Mouse (Mus musculus): ENCODE data around the gene Ganc.
A peak's percentile ranks its signal among the peaks of the same experiment; 100 is the strongest.

Ganc gene

DNA sequence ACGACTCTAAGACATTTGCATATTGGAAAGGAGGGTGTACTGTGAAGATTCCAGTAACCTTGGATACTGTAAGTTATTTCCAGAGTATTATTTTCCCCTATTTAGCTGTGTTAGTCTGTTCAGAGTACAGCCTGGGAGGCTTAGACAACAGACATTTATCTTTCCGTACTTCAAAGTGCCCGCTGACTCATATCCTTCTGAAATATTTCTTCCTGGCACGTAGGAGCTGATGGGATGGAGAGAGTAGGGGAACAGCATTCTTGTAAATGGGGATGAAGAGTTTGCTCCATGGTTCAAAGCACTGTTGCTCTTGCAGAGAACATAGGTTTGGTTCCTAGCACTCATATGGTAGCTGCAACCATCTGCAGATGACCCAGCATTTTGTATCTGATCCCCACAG lies 48.9 kb downstream of the Ganc start:
- no peak for DNase-seq

DNA sequence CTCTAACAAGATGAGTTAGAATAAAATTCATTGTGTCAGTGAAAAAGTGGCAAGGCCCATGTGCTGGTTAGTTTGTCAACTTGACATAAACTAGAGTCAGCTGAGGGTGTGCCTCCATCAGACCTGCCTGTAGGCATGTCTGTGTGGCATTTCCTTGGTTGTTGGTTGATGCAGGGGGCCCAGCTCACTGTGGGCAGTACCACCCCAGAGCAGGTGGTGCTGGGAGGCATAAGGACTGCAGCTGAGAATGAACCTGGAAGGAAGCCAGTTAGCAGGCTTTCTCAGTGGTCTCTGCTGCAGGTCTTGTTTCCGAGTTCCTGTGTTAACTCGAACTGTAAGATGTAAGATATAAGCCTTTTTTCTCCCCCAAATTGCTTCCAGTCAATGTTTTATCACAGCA lies 51.3 kb downstream of the Ganc start:
- peak; percentile 14 to 20 for DNase-seq

DNA sequence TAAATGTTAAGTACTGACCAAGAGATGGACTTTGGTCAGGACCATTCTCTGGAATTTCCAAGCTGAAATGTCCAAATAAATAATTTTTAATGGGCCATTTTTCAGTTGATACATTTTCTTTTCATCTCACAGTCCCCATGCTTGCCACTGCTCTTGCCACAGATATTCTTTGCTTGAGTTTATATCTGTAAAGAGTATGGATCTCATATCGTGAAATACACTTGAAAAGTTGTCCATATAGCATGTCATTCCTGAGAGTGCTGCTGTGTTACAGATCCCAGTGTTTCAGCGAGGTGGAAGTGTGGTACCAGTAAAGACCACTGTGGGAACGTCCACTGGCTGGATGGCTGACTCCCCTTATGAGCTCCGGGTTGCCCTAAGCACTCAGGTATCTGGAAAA lies 52.0 kb downstream of the Ganc start, which contains the start of gene Capn3:
Gene Capn3, plus strand, starts transcription at position 301 of the 400 bp plus-strand sequence.
- DNase-seq = no peak

DNA sequence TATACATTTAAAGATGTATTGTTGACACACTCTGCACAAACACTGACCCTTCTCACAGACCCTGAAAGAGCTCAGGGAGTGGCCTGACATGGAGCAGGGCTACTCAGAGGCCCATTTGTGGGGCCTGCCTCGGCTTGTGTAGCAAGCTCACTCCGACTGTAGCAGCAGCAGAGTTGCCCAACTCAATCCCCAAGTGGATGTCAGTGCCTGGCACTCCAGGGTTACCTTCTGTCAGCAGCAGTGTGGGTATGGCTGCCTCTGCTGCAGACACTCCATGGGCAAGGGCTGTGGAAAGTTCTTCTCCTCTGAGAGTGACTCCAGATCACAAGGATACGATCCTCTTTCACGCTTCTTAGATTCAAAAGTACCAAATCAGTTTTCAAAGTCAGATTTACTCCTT lies 56.5 kb downstream of the Ganc start:
- DNase-seq = no peak

DNA sequence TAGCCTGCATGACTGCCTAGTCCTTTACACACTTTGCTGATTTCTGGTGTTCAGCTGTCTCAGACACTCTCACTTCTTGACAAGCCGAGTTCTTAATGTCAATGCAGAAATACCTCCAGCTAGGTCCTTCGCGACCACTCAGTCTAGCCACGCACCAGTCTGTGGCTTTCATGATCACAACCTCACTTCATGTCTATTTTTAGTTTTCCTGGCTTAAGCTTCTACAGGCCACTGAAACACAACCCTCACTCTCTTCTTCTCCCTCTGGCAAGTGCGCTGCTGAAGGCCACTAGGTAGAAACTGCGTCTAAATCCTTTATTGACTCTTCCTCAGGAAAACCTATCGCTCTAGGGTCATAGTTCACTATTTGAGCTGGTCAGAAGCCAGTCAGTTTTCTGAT lies 59.6 kb downstream of the Ganc start:
- DNase-seq = no peak

DNA sequence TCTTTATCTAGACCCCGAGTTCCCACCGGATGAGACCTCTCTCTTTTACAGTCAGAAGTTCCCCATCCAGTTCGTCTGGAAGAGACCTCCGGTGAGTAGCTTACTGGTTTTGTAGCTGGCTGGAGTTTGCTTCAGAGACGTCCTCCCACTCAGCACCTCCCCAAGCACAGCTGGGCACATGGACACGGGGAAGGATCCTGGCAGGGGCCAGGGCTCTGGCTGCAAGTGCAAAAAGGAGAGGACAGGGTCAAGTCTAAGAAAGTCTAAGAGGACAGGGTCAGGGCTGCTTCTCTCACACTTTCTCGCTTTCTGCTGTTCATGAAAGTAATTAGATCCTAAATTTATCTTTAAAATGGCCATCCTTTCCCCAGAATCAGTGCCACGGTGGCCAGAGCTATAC lies 60.4 kb downstream of the Ganc start:
- DNase-seq = no peak

DNA sequence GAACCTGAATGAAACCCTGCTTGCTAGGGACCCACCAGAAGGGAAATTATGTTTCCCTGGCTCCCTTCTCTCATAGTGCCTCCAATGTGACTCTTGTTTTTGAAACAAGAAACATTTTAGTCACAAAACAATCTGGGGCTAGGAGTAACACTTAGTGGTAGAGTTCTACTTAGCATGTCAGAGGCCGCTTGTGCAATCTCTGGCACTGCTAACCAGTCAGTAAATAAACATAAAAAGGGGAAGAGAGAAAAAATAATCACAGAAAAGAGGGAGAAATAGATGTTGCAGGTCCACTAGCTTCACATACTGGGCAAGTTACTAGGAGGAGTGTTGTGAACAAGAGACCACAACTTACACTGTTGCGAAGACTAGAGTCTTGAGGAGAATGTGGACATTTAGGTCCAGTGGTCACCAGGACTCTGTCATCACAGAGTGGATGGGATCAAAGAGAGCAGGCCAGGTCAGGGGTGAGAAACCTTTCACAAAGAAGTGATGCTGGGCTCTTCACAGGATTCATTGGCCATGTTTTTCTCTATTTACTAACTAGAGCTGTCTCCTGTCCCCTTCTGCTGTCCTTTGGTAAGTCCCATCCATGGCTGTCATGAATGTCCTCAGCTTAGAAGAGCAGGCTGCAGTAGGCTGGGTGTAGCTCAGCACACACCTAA lies 61.2 kb downstream of the Ganc start:
- no peak for DNase-seq

DNA sequence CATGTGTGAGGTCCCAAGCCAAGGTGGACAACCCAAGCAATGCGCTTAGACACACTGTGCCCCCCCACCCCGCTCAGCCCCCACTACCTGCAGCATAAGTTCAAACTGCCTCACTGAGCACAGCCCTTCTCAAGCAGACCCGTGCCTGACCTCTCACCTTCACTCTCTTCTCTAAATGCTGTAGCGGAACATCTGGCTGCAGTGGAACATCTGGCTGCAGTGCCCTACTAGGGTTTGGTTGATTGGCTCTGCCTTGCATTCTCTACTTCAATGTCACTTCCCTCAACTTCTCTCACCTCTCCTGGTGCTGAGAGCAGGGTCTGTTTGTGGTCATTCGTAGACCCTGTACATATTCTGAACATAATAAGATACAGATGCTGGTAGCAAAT lies 61.7 kb downstream of the Ganc start:
- no peak for DNase-seq

DNA sequence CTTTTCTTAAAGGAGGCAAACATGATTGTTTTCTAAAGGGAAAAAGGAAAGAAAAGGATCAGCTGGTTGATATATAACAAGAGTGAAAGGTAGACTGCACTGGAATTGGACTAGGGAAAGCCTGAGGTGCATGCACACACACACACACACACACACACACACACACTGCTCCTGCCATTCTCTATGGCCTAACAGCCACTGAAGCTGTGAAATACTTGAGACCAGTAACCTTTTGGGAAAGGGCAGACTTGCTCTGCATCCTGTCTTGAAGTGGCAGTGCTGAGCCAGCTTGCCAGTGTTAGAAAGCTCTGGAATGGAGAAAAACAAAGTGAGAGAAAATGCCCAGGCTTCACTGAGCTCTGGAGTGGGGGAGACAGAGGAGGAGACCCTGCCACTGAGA lies 64.3 kb downstream of the Ganc start:
- DNase-seq = no peak

DNA sequence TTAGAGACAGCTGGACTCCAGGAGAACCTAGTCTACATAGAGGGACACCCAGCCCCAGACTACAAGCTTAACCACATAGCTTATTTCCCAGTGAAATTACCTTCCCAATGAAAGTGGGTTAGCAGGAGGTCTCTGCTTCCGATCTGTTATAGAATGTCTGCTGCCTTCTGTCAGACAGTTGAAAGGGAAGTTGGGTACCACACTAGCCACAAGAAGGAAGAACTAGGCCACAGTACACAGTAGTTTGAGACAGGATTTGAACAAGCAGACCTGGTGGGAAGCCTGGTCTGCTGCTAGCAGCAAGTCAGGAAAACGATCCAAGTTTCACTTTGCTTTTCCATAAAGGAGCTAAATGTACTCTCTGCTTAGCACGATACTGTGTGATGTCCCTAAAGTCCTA lies 65.5 kb downstream of the Ganc start:
- DNase-seq = no peak

DNA sequence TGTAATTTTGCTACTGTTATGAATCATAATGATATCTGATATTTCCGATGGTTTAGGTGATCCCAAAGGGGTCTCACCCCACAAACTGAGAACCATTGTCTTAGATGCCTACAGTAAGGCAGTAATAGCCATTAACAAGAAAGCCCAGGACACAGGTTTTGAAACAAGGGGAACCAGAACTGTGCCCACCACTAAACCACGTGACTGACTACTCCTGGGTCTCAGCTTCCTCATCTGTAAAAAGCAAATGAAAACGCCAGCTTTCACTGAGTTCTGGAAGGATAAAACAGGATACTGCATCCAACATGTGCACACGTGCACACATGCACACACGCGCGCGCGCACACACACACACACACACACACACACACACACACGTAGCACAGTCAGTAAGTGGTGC lies 66.0 kb downstream of the Ganc start:
- DNase-seq = no peak

DNA sequence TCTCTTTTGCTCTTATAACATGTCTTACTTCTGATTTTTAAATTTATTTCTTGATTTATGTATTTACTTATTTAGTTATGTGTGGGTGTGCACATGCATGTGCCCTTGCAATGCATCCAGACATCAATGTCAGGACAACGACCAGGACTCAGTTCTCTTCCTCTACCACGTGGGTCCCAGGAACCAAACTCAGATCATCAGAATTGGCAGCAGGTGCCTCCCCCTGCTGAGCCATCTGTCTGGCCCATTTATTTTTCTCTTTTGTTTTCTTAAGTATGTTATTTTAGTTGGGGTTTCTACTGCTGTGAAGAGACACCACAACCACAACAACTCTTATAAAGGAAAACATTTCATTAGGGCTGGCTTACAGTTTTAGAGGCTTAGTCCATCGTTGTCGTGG lies 67.2 kb downstream of the Ganc start:
- DNase-seq = peak; percentile 44 to 56

DNA sequence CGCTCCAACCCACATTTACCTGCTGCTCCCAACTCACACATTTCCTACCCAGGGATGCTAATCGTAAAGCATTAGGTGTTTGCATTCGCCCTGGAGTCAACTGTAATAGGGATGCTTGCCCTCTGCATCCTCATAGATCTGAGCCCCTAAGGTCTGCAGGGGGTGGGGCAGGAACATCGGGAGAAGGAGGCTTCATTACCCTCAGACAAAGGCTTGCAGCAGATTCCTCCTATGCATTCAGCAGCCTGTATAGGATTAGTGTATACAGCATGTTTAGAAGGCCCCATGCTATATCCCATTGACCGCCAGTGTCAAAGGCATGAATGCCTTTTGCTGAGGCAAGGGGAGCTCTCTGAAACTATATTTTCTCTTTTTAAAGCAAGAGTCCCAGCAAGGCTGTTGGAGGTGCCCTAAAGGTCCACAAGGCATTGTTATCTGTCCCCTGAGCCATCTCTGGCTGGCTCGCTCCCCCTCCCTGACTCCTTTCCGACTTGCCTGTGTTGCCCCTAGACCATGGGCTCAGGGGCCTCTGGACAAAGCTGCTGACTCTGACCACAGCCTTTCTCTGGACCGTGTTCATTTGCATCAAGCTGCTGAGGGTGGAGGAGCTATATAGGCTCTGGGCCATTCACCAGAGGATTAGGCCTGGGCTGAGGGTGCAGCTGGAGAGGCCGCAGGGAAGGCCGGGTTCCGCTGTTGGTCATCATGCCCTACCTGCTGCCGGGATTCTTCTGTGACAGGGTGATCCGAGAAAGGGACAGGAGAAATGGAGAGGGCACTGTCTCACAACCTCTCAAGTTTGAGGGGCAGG lies 72.8 kb downstream of the Ganc start:
- DNase-seq = no peak

DNA sequence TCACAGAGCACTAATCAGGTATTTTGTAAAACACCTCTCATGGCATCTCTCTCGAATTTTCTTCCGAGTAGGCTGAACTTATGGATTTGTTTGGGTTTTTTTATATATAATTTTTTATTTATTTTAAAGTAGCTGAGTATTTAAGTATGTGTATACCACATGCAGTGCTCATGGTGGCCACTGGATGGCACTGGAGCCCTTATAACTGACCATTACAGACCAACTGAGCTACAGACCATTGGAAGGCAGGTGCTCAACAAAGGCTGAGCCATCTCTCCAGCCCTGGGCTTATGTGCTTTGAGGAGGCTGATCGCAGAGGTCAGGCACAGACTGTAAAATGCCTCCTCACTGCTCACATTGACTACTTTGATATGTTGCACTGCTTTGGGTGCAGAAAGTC lies 74.9 kb downstream of the Ganc start:
- DNase-seq = peak; percentile 82 to 83

DNA sequence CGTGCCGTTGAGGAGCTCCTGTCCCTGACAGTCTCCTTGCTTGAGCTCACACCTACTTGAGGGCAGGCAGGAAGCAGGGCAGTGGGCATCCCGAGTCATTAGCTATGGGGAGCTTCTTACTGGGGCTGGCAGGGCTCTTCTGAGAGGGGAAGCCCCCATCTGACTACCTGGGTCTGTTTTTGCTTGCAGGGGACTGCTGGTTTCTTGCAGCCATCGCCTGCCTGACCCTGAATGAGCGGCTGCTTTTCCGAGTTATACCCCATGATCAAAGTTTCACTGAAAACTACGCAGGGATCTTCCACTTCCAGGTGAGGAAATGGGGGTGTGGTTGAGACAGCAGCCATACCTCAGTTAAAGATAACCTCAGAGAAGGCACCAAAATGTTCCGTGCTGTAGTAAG lies 78.2 kb downstream of the Ganc start:
- no peak for DNase-seq

DNA sequence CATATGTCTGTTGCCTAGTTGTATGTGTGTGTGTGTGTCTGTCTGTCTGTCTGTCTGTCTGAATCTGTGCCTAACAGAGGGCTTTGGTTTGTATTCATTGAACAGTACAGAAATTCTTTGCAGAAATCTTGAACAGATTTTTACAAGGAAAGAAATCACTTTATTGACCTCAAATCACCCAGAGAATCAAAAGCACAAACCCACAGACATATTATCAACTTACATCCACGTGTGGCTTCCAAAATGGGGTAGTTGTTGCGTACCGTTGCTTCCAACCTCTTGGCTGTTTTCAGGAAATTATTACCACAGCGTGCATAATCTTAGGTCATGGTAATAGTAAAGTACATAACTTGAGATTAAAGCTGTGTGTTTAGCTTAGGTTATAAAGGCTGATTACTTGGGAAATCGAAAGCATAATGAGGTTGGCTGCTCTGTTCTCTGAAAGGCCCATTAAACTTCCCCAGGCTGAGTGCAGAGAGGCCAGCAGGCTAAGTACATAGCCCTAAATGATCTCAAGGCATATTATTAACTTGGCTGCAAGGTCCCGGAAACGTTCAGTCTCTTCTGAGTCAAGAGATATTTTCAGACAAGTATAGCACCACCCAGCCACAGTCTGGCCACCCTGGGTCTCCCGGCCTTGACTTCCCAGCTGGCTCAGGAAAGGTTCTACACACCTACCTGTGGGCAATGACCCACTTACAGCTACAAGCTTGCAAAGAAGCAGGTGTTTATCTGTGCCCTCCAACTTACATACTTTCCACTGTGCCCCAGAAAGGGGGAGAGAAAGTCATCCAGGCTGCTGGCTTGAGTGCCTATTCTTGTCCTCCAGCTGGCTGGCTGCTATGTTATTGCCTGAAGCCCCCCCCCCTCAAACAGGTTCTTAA lies 79.1 kb downstream of the Ganc start:
- no peak for DNase-seq

DNA sequence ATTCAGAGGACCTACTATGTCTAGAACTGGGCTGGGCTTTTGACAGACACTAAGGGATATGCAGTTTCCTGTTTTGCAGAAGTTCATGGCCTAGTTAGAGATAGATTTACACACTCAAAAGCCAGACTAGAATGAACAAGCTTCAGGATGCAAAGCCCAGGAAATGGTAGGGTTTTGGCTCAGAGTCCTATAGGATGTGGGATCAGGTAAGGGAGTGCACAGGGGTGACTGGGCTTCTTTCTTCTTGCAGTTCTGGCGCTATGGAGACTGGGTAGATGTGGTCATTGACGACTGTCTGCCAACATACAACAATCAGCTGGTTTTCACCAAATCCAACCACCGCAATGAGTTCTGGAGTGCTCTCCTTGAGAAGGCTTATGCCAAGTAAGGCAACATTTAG lies 80.5 kb downstream of the Ganc start:
- DNase-seq = no peak

DNA sequence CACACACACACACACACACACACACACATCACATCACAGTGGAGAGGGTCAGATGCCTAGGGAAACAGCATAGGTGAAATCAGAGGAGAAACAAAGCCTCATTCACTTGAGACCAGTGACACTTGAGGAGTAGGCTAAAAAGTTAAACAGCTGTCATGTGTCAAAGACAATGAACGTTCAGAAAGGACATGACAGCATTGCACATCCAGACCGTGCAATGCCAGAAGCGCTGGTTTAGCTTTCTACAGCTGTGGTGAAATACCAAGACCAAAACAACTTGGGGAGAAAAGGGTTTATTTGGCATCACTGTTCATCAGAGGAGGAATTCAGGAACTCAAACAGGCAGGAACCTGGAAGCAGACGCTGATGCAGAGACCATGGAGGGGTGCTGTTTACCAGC lies 89.6 kb downstream of the Ganc start:
- DNase-seq = no peak

DNA sequence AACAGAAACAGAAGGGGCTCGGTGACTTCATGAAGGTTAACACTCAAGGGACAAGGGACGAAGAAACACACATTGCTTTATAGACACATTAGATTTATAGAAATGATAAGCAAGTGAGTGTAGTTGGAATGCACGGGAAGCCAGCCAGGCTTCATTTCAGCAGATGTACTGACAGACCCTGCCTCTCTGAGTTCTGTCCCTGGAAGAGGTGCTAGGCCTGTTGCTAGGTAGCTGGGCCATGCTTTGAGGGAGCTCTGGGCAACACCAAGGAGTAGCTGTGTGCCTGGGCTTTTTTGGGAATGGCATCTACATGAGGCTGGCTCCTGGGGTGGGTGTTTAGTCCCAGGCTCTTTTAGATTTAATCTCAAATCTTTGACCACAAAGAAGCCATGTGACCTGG lies 92.8 kb downstream of the Ganc start:
- DNase-seq = no peak

DNA sequence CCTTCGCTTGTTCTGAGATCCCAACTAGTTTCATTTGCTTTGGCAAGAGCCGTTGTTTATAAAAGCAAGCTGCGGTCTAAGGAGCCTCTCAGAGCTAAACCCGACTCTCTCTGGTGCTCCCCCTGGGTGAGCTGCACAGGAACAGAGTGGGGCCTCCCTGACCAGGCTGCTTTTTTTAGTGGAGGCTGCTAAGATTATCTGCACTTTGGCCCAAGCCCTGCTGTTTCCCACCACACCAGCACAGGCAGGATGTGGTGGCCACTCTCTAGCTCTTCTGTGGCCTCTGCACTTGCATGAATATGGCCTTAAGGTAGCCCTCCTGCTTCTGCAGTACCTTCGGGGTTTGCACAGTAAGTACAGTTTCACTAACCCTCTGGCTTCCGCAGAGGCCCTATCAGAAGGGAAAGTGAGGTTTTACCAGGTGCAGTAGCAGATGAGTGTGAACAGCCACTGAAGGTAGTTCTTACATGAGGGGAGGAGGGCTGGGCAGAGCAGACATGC lies 96.3 kb downstream of the Ganc start:
- no peak for DNase-seq

DNA sequence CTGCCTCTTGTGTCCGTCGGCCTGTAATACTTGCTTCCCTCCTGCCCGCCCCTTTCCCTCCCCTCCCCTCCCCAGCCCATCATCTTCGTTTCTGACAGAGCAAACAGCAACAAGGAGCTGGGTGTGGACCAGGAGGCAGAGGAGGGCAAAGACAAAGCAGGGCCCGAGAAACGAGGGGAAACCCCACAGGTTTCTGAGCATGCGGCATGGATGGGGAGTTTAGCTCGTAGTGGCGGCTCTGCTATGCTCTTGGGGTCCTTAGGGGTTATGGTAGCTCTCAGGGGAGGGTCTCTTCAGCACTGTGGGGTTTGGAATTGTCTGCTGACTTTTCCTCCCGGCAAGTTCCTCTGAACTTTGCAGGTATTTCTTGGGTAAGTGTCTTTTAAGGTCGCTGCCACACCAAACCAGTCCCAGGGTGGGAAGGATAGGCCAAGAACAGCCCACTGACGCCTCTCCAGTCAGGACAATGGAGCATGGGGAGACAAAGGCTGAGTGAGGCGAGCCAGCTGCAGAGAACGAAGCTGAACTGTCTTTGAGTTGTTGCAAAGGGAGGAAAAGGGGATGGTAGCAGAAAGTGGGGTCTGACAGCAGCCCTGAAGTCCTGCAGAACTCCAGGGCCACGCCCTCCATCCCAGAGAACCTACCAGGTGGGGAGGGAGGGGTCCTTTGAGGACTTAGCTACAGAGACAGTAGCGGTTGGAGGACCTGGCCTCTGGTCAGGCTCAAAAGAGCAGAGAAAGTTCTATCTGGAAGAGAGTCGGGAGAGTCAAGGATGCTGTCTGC lies 97.6 kb downstream of the Ganc start:
- no peak for DNase-seq

DNA sequence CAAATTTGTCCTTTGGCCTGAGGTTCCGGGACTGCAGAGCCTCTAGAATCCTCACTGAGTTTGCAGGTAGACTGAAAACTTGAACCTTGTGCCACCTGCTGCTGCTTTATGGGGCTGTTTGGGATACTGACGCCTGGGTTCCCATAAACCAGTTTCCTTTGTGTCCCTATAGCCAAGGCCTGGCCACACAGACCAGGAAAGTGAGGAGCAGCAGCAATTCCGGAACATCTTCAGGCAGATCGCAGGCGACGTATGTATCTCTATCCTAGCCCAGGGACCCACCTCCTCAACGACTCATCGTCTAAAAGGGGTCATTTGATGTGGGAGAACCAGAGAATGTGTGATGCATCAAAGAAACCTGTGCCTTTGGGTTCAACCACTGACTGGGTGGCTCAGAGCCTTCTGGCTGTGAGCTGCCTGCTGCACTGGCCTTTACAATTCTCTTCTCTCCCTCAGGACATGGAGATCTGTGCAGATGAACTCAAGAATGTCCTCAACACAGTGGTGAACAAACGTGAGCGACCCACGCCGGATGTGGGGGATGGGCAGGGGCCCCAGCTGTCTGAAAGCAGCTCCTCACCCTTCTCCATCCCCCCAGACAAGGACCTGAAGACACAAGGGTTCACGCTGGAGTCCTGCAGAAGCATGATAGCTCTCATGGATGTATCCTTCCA lies 98.4 kb downstream of the Ganc start:
- peak; percentile 8 to 16 for DNase-seq

Measured in cerebellum, postnatal 10 days (tissue).